Mouse (Mus musculus) cerebellum, adult 11 months (tissue): ENCODE data around the gene Zfp14.
A peak's percentile ranks its signal among the peaks of the same experiment; 100 is the strongest.

Experiments
- DNase-seq: peaks from one replicate; pipeline ENCODE4 v3.0.0; 2022

Zfp14 gene

DNA sequence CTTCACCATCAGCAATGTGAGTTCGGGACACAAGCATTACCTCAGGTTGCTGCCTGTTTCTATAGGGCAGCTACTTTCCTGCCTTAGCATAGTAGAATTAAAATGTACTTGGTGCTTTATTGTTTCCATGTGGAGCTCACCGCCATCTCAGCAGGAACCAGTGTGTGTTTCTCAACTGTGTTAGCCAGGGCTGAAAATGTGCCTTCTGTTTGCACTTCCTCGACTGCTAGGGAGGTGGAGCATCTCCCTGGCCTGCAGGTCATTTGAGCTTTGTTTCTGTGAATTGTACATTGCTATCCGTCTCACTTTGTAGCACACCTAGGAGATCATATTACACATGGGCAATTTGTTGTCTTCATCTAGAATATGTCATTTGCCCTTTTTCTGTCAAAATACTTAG is 23.8 kb downstream of the Zfp14 start:
- DNase-seq: no peak

DNA sequence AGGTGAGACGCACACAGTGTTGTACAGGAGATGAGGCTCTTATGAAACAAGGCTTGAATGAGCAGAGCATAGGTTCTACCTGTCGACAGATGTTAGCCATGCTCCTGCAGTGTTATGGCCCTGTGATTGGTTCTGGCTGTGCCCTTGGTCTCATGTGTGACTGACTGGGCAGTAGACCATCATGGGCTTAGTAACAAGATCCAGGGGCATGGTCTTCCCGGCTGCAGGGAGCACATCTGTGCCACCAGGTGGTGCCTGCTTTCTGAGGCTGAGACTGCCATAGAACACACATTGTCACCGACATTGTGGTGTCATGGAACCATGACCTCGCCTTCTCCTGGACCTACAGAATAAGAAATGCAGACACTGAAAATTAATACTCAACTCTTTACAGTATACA is 25.8 kb downstream of the Zfp14 start:
- DNase-seq: no peak

DNA sequence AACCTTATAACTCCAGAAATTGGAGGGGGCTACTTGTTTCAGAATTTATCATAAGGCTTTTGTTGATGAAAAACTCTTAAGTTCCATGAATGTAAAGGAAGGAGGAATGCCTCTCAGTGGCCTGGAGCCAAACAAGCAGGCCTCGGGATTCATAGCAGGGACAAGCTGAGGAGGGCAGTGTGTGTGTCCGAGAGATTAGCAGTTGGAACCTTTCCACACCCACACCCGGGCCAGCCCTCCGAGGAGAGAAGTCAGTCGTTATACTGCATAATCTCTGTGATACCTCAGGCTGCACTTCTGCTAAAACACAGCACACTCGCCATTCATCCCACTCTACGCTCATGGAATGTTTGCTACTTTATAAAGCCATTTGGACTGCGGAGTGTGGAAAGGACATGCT is 27.4 kb downstream of the Zfp14 start:
- DNase-seq: no peak

DNA sequence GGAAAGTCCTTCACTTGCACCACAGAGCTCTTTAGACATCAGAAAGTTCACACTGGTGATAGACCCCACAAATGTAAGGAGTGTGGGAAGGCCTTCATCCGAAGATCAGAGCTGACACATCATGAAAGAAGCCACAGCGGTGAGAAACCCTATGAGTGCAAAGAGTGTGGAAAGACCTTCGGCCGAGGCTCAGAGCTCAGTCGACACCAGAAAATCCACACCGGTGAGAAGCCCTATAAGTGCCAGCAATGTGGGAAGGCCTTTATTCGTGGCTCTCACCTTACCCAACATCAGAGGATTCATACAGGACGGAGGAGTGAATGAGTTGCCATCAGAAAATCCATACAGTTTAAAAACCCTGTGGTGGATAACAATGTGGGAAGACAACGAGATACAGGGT is 27.9 kb downstream of the Zfp14 start:
- DNase-seq: no peak

DNA sequence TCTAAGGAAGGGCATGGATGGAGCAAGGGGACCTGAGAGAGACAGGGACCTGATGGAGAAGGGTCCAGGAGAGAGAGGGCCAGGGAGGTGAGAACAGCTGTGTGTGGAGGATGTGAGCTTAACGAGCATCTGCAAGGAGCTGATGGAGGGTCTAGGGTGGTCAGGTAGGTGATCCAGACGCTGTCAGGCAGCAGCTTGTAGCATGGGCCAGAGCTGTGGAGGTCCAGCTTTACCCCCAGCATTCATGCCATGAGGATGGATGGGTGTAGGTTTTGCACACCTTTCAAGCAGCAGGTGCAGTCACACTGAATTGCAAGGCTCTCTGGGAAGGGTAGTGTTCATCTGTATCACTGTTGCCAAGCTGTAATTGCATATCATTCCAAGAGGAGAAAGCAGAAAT is 31.6 kb downstream of the Zfp14 start:
- no peak for DNase-seq

DNA sequence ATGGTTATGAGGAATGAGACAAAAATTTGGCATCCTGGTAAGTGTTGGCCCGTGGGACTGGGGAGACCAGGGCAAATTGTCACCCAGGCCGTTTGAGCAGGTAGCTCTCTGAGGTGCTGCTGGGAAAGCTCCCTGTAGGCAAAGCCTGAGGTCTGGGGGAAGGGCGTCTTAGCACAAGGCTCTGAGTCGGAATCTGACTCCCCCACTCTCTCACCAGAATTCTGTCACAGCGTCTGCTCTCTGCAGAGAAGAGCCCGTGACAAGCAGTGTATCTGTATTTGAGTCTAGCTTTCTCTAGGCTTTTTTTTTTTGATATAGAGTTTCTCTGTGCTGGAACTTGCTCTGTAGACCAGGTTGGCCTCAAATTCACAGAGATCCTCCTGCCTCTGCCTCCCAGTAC is 34.0 kb downstream of the Zfp14 start:
- DNase-seq: no peak

DNA sequence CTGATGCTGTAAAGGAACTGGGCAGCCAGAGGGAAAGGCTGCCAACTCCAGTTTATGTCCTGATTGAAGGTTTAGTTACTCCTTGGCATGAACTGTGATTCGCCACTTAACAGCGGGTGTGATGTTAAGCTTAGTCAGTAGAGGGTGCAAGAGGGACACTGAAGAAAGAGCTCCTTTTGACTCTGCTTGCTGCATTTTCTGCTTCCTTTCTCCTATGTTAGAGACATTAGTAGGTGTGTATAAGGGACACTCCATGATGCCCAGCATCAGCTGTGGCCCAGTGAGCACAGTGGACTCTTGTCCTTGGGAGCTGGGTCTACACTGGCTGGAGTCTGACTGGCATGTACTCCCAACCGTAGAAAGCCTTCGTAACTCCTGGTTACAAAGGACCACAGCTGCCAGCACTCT is 38.2 kb downstream of the Zfp14 start:
- DNase-seq: peak; percentile 25

DNA sequence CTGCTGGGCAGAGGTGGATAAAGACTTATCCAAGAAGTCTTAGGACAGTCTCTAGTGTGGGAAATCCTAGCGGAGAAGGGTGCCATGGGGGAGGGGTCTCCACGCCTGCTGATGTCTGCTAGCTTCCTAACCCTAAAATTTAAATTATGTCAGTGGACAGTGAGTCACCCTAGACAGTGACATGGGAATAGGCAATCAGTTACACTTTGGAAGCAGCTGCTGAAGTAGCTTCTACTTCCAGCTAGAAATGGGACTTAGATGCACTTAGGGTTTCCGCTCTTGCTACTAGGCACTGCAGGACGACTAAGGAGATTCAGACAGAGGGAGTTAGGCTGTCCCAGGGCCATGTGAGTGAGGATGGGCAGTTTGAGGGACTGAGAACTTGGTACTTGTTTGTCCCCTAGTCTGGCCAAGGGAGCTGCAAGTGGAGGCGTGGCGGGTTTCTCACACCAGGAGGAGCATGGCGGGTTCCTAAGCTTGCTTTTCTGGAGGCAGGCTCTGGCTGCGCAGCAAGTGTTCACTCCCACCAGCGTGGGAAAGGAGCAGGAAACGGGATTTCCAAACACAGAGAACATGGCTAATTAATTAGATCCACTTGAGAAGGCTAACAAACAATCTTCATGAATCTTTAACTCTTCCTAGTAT is 40.5 kb downstream of the Zfp14 start:
- no peak for DNase-seq

DNA sequence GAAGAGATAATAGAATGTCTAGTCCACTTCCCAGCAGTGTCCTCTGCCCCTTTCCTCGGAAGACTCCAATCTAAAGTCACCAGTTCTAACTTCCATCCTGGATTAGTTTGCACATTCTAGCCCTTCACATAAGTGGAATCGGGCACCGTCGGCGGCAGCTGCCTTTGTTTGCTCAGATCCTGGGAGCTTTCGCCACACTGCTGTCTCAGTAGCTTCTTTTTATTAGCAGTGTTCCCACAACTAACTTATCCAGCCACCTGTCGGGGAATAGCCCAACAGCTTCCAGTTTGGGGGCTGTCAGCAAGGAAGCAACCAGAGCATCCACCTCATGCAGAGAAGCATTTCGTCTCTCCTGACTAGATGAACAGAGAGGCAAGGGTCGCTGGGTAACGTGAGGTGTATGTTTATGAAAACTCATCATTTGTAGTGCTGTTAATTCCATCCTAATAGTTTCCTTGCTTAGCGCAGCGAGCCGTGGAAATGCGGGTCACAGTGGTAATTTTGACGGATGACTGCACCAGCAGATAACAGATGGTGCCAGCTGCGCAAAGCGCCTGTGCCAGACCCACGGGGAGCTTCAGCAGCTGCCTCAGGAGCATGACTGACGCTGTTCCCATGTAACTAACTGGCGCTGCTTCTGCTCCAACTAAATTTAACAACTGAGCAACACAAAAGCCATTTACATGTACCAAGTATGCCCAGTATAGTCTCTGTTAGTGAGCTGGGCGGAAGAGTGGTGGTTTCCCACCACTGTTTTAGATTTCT is 41.7 kb downstream of the Zfp14 start:
- no peak for DNase-seq

DNA sequence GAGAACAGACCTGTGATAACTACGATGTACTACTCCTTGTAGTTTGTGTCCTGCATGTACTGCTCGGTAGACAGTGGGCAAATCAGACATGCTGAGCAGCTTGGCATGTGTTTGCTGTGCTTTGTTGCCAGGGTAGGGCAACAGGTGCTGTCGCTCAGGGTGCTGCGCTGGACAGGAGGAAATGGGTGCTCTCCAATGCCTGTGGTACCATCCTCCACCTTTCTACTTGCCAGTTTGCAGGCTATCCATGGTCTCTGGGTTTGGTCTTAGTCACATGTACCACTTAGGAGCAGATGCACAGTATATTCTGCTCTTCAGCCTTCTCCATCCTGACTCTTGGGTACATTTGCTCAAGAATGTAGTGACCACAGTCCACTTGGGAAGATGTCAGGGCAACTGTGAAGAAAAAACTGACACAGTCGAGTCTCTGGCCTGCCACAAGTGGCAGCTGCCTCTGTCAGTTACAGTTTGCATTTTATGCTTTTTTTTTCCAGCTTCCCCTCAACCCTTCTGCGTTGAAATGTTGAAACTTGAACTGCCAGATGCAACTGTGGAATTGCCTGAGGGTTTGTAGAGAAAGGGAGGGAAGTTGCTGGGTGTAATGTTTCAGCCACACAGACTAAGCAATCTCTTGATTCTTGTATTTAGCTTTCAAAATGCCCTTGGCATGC is 43.0 kb downstream of the Zfp14 start:
- no peak for DNase-seq

DNA sequence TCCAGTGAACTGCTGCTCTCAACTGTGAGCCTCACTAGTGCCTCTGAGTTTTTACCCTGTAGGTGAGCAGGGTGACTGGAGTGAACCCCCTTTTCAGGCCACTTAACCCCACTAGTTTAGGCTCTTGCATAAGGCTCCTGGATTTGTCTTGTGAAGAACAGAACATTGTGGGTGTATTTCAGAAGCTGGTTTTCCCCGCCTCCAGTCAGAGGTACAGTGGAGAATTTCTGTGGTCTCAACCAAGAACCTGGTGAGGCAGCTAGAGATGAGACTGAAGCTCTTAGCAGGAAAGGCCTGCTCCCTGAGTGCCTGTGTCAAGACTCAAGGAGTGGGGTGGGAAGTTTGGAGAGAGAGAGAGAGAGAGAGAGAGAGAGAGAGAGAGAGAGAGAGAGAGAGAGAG is 43.6 kb downstream of the Zfp14 start:
- no peak for DNase-seq

DNA sequence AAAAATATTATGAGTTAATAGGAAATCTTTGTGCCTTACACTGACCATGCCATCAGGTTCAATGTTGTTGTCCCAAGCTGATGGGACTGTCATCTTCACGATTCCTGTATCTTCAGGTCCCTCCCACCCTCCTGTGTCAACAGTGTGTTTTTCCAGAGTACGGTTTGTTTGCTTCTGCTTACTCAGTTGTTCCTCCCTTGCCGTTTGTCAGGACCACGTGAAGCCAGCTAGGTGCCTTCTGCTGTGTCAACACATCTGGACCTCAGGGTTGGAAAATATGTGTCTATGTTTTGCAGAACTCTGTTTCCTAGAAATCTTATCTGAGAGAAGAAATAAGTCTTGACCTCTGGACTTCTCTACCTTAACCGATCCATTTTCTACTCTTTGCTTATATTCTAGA is 50.6 kb downstream of the Zfp14 start:
- DNase-seq: no peak

DNA sequence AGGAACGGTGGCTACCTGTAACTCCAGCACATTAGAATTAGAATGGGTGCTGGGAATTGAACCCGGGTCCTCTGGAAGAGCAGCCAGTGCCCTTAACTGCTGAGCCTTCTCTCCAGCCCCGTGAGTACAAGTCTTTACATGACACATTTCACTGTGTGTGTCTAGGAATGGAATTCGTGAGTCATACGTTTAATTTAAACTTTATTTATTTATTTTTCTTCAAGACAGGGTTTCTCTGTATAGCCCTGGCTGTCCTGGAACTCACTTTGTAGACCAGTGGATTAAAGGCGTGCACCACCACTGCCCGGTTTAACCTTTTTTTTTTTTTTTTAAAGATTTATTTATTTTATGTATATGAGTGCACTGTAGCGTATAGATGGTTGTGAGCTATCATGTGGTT is 56.0 kb downstream of the Zfp14 start:
- no peak for DNase-seq

DNA sequence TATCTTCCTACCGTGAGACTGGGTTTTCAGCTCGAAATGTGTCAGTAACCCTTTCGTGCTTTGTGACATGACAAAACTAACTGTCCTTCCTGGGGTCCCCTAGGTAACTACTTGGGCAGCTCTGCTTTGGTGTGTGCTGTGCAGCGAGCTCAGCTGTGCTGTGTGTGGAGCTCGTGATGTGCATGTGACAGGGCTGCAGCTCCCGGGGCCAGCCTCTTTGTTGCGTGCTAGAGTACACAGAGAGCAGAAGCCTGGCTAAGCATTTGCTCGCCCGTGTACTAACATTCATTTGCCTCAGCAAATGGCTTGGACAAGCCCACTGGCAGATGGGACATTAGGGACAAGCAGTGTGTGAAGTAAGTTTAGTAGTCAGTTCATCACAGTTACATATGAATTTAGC is 57.8 kb downstream of the Zfp14 start:
- DNase-seq: no peak

DNA sequence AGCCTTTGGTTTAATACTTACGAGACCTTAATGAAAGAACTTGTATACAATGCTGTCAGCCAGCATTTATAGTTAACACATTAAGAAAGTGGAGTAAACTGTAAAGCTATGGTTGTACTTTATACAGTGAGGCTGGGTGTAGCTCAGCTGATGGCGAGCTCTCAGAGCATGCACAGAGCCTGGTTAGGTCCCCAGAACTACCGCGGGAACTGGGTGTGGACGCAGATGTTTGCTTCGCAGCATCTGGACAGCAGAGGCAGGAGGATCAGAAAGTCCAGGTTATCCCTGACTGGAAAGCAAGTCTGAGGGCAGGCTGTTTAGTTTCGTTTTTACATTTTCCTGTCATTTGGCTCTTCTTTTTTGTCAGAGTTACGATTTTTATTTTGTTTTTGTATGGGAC is 58.5 kb downstream of the Zfp14 start:
- no peak for DNase-seq

DNA sequence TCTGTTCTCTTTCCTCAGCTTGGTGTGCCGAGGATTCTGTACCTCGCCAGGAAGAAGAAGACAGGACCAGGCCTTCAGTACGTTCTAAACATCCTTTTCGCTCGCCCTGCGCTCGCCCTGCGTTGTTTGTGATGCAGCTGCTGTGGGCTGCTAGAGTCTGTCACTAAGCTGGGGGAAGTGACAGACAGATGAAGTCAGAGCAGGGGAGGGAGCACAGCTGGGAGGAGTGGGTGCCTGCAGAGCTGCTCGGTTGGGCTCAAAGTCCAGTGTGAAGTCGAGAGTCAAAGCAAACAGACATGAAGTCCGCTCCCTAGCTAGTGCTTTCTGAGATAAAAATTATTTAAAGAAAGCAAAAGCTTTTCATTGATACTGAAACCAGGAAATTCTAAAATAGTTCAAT is 62.1 kb downstream of the Zfp14 start:
- DNase-seq: no peak

DNA sequence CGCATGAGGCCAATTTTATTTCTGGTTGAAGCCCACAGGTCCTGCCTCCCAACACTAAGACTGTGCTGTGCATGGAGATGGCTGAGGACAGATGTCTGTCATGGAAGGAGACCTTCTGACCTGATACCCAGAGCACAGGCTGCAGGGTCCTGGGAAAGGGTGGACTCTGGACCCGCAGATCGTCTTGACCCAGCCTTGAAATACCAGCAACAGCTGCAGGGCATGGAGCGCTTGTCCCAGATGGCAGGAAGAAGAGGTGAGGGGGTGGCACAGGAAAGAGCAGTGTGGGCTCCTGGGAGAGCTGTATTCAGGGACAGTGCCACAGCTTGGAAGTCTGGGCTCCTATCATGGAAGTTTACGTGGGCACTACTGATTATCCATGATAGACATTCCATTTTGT is 63.6 kb downstream of the Zfp14 start:
- DNase-seq: no peak
